Mouse (Mus musculus) left cerebral cortex, adult 18-20 months (tissue): ENCODE data around the gene Rabep2. TPM values are rescaled to one million over a fixed set of nuclear protein-coding genes. Genes with fewer than 3 reads are reported as not detected.

Experiments
- DNase-seq, 2 experiments: peaks; one replicate each; pipeline ENCODE4 v3.0.0; 2021 to 2022; ENCODE audit warnings: low spot score in 2 of 2, mixed read lengths in 1 of 2
- total RNA-seq, 2 experiments: library from RNA; stranded (reverse); gene quantifications; 2 replicates each; pipeline ENCODE4 v1.2.3; 2021

The Rabep2 gene
- total RNA-seq, 2 experiments from 2014 or later, result 14.0 to 14.6 TPM

DNA sequence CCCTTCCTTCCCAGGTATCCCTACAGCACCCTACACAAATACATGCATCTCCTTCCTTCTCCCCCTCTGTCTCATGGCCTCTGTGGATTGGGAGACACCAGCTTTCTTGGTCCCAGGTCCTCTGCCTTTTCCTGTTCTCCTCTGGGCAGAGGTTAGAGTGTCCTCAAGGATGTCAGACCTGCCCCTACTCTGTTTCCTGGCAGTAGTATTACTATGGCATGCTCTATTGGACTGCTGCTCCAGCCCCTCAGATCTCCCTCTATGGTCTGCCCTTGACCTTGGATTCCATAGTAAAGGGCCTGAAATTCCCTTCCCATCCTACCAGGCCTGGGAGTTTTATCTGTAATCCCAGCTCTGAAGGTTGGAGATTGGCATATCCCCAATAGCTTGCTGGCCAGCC is 1.6 kb downstream of the Rabep2 start:
- DNase-seq, result no peak

- no peak for DNase-seq
Observed at GRCm38 (mm10) chr7:126434726-126435125, 6.2 kb downstream of the Rabep2 start.

DNA sequence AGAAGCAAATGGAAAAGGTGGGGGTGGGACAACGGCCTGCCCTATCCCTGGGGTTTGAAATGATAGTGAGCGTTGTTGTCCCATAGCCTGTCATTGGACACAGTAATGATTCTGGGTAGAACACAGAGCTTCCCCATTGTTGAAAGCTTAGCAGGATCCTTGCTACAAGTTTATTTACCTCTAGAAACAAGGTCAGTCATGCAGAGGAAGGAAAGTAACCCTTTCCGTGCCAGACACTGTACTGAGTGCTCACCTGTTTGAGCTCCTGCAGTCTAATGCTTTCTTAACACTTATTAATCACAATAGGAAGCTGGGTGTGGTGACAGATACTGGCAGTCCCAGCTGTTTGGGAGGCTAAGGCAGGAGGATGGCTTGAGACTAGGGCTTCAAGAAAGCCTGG is 7.2 kb downstream of the Rabep2 start:
- no peak for DNase-seq

GRCm38 (mm10) chr7:126436851-126437250 is 8.3 kb downstream of the Rabep2 start:
- peak in 1 of 2 experiments; percentile 46 for DNase-seq

DNA sequence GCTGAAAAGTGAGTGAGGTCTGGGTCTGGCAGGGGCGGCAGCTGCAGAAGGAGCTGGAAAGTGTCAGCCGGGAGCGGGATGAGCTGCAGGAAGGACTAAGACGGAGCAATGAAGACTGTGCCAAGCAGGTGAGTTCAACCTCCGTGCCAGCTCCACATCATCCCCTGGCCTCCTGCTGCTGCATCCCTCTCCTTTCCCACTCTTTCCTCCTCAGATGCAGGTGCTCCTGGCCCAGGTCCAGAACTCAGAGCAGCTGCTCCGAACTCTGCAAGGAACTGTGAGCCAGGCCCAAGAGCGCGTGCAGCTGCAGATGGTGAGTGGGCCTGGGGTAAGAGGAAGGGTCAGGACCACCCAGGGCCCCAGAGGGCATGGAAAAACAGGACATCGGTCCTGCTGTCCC is 11.6 kb downstream of the Rabep2 start:
- DNase-seq, result no peak

- no peak for DNase-seq
Observed at GRCm38 (mm10) chr7:126443997-126444396, 15.4 kb downstream of the Rabep2 start.

DNA sequence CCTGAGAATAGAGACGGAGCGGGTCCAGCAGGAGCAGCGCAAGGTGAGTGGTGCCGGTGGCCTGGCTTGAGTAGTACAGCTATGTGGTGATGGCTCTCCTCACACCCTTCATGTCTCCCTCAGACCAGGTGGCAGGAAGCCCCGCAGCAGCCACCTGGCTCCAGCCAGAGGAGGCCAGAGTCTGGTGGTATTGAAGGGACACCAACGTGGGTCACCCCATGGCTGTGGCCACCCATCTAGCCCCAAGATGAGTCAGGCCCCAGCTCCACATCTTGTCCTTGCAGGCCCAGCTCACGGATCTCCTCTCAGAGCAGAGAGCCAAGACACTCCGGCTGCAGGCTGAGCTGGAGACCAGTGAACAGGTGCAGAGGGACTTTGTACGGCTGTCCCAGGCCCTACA is 16.0 kb downstream of the Rabep2 start:
- DNase-seq, result no peak

GRCm38 (mm10) chr7:126445104-126445815 is 16.7 kb downstream of the Rabep2 start:
- DNase-seq, result no peak

DNA sequence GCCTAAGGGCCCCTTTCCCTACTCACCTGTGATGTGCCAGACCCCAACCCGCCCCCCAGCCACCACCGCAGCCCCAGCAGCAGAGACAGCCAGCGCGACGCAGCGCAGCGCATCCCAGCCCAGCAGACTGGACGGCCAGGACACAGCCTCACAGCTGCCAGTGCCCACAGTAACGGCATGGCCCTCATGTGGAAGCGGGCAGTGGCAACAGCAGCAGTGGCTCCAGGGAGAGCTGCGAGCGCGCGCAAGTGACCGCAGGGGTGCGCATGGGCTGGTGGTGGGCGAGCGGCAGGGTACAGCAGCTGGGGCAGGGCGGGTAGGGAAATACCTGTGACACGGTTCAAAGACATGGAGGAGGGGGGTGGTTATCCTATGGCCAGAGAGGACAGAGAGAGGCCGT is 17.7 kb downstream of the Rabep2 start:
- no peak for DNase-seq

GRCm38 (mm10) chr7:126448481-126448880 is 19.9 kb downstream of the Rabep2 start:
- DNase-seq, result no peak

DNA sequence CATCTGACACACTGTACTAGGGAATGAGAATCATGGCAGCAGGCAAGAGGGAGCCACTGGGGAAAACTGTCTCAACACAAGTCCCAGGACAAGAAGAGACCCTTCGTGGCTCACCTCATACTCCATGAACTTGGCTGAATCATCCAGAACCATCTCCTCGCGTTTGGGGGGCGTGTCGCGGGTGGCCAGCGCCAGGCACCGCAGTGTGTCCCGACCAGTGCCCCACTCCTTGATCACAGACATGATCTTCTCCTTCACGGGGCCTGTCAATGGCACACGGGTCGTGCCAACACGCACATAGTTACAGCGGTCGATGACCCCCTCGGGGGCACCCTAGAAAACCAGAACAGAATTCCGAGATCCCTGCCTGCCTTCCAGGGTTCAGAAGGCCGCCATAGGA is 21.4 kb downstream of the Rabep2 start:
- no peak for DNase-seq

- DNase-seq, result no peak
Observed at GRCm38 (mm10) chr7:126450641-126451040, 22.1 kb downstream of the Rabep2 start.

DNA sequence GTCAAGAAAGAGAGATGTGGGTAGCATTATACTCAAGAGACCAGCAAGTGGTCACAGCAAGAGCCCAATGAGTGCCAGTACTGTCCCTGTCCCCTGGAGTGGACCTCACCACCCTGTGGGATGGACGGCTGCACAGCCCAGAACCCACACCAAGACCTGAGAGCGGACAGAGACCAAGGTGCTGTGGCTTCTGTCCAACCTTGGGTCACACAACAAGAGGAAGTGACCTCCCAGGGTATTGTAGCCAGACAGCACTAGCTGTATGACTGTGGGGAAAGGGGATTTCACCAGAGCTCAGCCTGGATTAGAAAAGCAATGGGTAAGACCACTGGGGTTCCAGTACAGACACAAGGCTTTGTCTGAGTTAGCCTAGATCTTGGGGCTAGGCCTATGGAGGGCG is 23.7 kb downstream of the Rabep2 start:
- no peak for DNase-seq

GRCm38 (mm10) chr7:126453861-126454260 is 25.3 kb downstream of the Rabep2 start:
- DNase-seq, result no peak

GRCm38 (mm10) chr7:126455242-126455641 is 26.7 kb downstream of the Rabep2 start:
- no peak for DNase-seq

GRCm38 (mm10) chr7:126456382-126457266 is 28.1 kb downstream of the Rabep2 start:
- no peak for DNase-seq

- no peak for DNase-seq
Observed at GRCm38 (mm10) chr7:126458225-126458624, 29.7 kb downstream of the Rabep2 start.

GRCm38 (mm10) chr7:126458844-126459618 is 30.5 kb downstream of the Rabep2 start:
- no peak for DNase-seq

DNA sequence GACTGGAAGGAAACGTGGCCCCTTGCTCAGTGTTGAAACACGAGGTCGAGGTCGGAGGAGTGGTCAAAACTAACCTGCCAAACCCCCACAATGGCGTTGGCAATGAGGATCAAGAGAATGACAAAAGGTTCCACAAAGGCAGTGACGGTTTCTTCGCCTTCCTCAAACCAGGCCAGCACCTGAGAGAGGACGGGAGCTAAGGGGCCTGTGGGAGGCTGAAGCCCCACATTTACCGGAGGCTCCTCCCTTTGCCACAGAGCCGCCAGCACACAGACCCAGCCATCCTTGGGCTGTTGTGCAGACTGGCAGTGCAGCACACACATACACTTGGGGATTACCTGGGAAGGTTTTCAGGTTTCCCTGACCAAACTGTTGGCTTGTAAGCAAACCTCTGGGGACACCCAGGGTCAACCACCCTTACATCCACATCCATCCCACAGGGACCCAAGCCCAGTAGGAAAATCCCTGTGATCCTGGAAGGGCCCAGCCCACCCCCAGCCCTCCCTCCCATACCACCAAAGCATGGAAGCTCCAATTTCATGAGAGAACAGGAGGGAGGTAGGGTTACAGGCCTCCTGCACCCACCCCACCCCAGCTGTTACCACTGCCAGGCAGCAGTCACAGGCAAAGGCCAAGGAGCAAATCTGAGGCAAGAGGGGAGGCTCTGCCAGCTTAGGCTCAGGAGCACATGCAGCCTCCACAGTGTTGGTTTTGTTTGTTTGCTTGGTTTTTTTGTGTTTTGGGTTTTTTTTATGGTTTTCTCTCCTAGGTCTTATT is 32.3 kb downstream of the Rabep2 start:
- no peak for DNase-seq

DNA sequence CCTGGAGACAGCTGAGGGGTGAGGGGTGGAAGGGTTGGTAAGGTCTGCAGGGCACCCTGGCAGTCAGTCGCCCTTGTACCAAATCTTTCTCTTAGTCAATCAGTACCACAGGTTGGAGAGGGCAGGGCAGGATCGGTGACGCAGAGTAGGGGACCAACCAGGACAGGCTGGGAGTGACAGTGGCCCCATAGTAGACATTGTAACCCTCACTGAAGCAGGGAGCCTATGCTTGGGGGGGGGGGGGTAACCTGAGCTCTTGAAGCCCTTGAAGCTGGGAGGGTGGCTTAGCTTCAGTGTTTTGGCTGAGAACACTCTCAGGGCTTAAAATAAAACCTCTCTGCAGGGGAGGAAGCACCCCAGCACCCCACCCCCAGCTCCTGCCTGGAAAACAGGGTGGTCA is 33.1 kb downstream of the Rabep2 start:
- DNase-seq, result no peak

GRCm38 (mm10) chr7:126463004-126463403 is 34.4 kb downstream of the Rabep2 start, which contains the start of gene Atp2a1:
Gene Atp2a1, minus strand, starts transcription at chr7:126463108.
- DNase-seq, result no peak
